Mouse (Mus musculus) G1E (cell line): ENCODE results near the gene Dda1.

Source experiments
- CTCF ChIP-seq: IDR thresholded peaks from 2 replicates; pipeline ENCODE4 v1.5.1; 2012; ENCODE audit warnings: low read depth, low read length, inconsistent platforms, mixed read lengths
- GATA2 ChIP-seq: IDR thresholded peaks from 2 replicates; pipeline ENCODE4 v1.6.1; 2012; ENCODE audit warnings: low read depth, low read length, inconsistent platforms, borderline replicate concordance
- POLR2AphosphoS5 ChIP-seq: IDR thresholded peaks from 2 replicates; pipeline ENCODE4 v1.6.1; 2012; ENCODE audit warnings: low read depth, low read length, inconsistent platforms; ENCODE audit not compliant: insufficient replicate concordance
- TAL1 ChIP-seq: conservative IDR thresholded peaks from 2 replicates; pipeline ENCODE4 v1.6.1; 2012; ENCODE audit warnings: low read depth, low read length, inconsistent platforms, mixed read lengths

DNA sequence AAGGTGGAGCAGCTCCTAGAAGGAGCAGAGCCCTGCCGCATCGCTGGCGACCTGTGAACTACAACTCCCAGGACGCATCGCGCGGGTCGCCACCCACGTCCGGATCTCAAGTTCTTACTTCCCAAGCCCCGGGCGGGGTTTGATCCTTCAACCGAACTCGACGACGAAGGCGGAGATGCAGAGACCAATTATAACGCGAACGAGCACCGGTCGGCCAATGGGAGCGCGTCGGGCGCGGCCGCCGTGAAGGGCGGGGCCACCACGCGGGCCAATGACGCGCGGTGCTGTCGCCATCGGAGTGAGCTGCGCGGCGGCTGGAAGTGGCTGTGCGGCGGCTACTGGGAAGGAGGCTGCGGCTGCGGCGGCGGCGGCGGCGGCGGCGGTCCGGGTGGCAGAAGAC lies at the start of gene Dda1:
- TF ChIP-seq CTCF (no peak), TAL1 (no peak), GATA2 (no peak), POLR2AphosphoS5 (no peak)
